Mouse (Mus musculus) heart, postnatal 10 days (tissue): ENCODE measurements around the gene Ube2g2. TPM values are rescaled to one million over a fixed set of nuclear protein-coding genes. Genes with fewer than 3 reads are reported as not detected.
"Not testable (repeated sequence)": the region's sequence is repeated elsewhere in the genome, so short reads cannot be mapped to it uniquely, and the experiment has no call there.

Source experiments
- DNase-seq, 2 experiments: peaks; one replicate each; pipeline ENCODE4 v3.0.0; 2021
- intact Hi-C: fragments of 180-260 bp; cut with DNase I; formaldehyde crosslinking; loops from one replicate; pipeline ENCODE4 v1.15.1; 2025
- microRNA-seq, 2 experiments: library from miRNA; unstranded; fragments of <30 nt; microRNA quantifications; one replicate each; pipeline ENCODE4 v1.2.0; 2022
- total RNA-seq, 2 experiments: library from RNA; stranded (reverse); gene quantifications; 2 replicates each; pipeline ENCODE4 v1.2.3; 2021

The Ube2g2 gene
- total RNA-seq, 2 experiments from 2014 or later: 57.7 to 68.8 TPM

DNA sequence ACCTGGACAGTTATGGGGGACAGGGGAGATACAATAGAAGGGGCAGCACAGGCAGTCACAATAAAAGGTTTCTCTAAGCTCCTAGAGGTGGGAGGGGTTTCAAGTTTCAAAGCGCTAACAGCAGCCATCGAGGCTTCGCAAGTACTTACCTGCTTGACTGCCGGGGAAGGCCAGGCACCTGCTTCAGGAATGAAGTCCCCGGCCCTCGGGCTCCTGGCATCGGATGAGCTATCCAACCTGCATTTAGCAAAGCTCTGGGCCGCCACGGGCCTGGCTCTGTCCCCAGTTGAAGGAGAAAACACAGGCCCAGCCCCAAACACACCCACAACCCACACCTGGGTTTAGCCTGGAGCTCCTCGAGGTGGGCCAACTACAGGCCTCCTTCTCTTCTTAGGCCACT, 64.9 kb downstream of the Ube2g2 start:
- no peak for DNase-seq
- intact Hi-C loops: no loop called here

DNA sequence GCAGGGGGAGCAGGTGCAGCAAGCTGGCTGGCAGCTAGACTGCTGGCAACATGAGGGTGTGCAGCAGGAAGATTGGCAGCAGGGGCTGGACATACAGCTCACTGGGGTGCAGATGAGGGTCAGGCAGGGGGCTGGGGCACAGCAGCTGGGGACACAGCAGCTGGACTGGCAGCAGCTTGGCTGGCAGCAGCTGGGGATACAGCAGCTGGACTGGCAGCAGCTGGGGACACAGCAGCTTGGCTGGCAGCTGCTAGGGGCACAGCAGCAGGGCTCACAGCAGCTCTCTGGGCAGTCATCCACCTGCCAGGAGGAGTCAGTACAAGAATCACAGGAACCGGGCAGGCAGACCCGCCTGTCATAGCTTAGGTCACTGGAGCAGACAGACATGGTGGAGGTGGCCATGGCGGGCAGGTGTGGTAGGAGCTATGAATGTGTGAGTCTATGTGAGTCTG, 68.3 kb downstream of the Ube2g2 start, which contains the start of gene Gm19402:
Gene Gm19402 (minus strand): TSS at position 402 of the 452 bp plus-strand sequence.
- intact Hi-C loops, DNase-seq: not testable (repeated sequence)

Small RNAs within 50 kb of the gene (microRNA-seq; reads per million reads assigned to microRNA genes)
- 21.2 to 22.5 reads per million in 2 experiments for gene Mir1930

Other genes with a start within 250 kb of the Ube2g2 start
- gene Adarb1, start 204.0 kb upstream of the Ube2g2 start, total RNA-seq: 10 to 100 TPM; 19.4 to 27.4 TPM
- gene Fam207a, start 106.5 kb upstream of the Ube2g2 start, total RNA-seq: 10 to 100 TPM; 11.7 to 12.0 TPM
- 1 to 10 TPM; 3.3 to 4.4 TPM for gene Itgb2, start 92.0 kb upstream of the Ube2g2 start, total RNA-seq
- gene Pttg1ip, start 40.6 kb upstream of the Ube2g2 start, total RNA-seq: 100 to 1,000 TPM; 134 to 148 TPM
- gene Sumo3, start 16.2 kb upstream of the Ube2g2 start, total RNA-seq: 10 to 100 TPM; 68.3 to 79.2 TPM
- 10 to 100 TPM; 12.2 to 13.5 TPM for gene Gm49325, start 16.1 kb upstream of the Ube2g2 start, total RNA-seq
- not detected for gene Tspear, start 64.3 kb downstream of the Ube2g2 start, total RNA-seq
- gene Gm19402, start 68.5 kb downstream of the Ube2g2 start, total RNA-seq: not detected
- gene Gm9508, start 75.0 kb downstream of the Ube2g2 start, total RNA-seq: not detected
- not detected for gene Gm10272, start 84.4 kb downstream of the Ube2g2 start, total RNA-seq
- not detected for gene Gm10024, start 89.2 kb downstream of the Ube2g2 start, total RNA-seq
- not detected for gene Gm10142, start 93.5 kb downstream of the Ube2g2 start, total RNA-seq
- gene Krtap12-1, start 98.3 kb downstream of the Ube2g2 start, total RNA-seq: not detected
- not detected for gene Gm10100, start 104.2 kb downstream of the Ube2g2 start, total RNA-seq
- gene Gm18596, start 120.4 kb downstream of the Ube2g2 start, total RNA-seq: not detected
- not detected for gene Gm9736, start 129.1 kb downstream of the Ube2g2 start, total RNA-seq
- gene Gm3233, start 137.4 kb downstream of the Ube2g2 start, total RNA-seq: not detected
- gene Gm3238, start 149.1 kb downstream of the Ube2g2 start, total RNA-seq: not detected
- gene Gm7138, start 154.7 kb downstream of the Ube2g2 start, total RNA-seq: not detected
- gene Gm3250, start 160.3 kb downstream of the Ube2g2 start, total RNA-seq: not detected
- not detected for gene Gm7137, start 165.9 kb downstream of the Ube2g2 start, total RNA-seq
- not detected for gene Gm9639, start 172.8 kb downstream of the Ube2g2 start, total RNA-seq
- not detected for gene Gm19668, start 176.9 kb downstream of the Ube2g2 start, total RNA-seq
- not detected for gene Gm9507, start 189.6 kb downstream of the Ube2g2 start, total RNA-seq
- not detected for gene Gm2696, start 192.4 kb downstream of the Ube2g2 start, total RNA-seq
- gene Krtap10-4, start 204.8 kb downstream of the Ube2g2 start, total RNA-seq: not detected
- gene Krtap10-10, start 213.7 kb downstream of the Ube2g2 start, total RNA-seq: not detected
- gene Gm36176, start 224.5 kb downstream of the Ube2g2 start, total RNA-seq: not detected
- gene Gm10318, start 230.6 kb downstream of the Ube2g2 start, total RNA-seq: not detected
- gene Gm3285, start 239.7 kb downstream of the Ube2g2 start, total RNA-seq: not detected